Mouse (Mus musculus) adrenal gland, adult (tissue): ENCODE results near the gene Slc38a4.

Experiments
- DNase-seq, 2 experiments: peaks; one replicate each; pipeline ENCODE4 v3.0.0; 2022 to 2023; ENCODE audit warnings: low spot score in 1 of 2; ENCODE audit not compliant: inconsistent age in 2 of 2

The Slc38a4 gene

GRCm38 (mm10) chr15:97055794-97056193 is at the start of gene Slc38a4:
Gene Slc38a4 (minus strand): TSS chr15:97055956.
- DNase-seq = no peak

- DNase-seq = no peak
Measured at GRCm38 (mm10) chr15:97104889-97105391, 49.2 kb upstream of the Slc38a4 start.

DNA sequence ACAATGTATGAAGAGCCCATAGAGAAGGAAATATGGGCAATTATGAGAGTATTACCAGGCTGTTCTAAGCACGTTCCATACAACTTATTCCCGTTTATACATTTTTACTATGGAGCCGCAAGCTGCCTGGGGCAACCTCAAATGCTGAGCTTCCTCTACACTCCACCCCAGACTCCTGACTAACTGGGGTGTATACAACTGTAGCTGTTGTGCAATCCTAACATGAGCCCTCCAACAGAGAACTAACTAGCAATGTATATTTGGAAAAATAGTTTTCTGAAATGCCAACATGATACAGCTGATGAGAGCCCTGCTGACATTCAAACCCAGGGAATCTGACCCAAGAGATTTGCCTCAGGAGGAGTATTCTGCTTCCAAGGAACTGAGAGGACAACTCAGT is 48.3 kb upstream of the Slc38a4 start:
- DNase-seq = no peak

DNA sequence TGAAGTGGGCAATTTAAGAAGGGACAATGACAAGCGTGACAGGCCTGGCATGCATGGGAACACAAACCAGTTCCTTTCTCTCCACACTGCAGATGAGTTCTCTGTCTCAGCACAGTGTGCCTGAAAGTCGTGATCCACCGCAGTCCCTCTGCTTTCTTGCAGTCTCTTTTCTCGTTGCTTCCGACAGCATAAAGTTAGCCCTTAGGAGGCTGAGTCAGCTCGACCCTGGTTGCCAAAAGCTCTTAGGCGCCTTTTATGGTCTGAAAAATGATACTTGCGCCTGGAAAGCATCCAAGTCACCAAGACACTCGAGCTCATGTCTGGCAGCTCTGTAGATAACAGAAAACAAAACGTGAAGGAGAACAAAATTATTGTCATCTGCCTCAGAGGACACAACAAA is 47.1 kb upstream of the Slc38a4 start:
- DNase-seq = peak; percentile 58 to 83

GRCm38 (mm10) chr15:97102181-97102580 is 46.4 kb upstream of the Slc38a4 start:
- DNase-seq = no peak

DNA sequence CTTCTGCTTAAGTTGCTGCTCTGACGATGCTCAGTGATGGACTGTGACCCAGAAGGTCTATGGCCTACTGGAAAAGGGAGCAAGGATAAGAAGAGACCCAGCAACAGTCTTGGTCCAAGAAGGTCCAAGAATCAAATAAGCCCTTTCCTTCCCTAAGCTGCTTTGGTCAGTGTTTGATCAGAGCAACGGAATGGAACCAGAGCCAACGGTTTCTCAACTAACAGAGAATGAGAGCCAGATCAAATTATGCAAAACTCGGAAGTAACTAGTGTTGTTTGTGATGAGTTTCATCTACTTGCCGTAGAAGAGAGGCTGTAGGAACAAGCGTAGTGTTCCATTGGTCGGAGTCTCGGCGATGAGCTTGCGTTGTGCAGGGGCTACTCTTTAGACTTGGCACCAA is 43.3 kb upstream of the Slc38a4 start:
- DNase-seq = no peak

- no peak for DNase-seq
Measured at GRCm38 (mm10) chr15:97097548-97097947, 41.8 kb upstream of the Slc38a4 start.

DNA sequence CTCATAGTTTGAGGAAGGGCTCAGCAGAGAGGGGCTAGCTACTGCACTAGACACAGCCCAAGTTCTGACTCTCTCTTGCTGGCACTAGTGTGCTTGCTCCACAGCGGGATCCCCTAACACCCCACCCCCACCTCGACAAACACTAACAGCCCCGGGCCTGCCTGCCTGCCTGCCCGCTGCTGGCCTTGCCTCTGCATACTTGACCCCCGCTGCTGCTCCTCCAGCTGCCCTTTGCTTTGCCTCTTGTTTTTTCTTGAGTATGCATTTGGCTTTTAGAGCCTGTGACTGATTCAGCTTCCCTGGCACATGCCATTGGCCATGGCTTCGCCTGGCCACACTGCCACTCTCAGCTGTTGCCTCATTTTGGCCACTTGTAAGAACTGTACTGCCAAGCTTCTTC is 33.8 kb upstream of the Slc38a4 start:
- DNase-seq = peak in 1 of 2 experiments; percentile 49

- DNase-seq = no peak
Measured at GRCm38 (mm10) chr15:97085833-97086232, 30.1 kb upstream of the Slc38a4 start.

- no peak for DNase-seq
Measured at GRCm38 (mm10) chr15:97077665-97078064, 21.9 kb upstream of the Slc38a4 start.

DNA sequence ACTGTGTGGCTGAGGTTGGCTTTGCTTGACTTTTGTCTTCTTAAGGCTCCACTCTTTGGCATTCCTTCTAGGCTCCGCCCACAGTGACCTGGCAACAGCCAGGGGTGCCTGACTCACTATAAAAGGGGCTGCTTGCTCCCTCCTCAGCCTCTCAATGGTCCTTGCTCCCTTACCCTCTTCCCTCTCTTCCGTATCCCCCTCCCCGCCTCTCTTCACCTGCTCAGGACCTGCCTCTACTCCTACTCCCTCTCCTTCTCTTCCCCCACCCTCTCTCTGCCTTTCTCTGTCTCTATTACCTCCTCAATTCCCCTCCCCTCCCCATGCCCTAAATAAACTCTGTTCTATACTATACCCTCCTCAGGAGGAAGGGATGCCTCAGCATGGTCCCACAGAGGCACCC is 20.3 kb upstream of the Slc38a4 start:
- no peak for DNase-seq

DNA sequence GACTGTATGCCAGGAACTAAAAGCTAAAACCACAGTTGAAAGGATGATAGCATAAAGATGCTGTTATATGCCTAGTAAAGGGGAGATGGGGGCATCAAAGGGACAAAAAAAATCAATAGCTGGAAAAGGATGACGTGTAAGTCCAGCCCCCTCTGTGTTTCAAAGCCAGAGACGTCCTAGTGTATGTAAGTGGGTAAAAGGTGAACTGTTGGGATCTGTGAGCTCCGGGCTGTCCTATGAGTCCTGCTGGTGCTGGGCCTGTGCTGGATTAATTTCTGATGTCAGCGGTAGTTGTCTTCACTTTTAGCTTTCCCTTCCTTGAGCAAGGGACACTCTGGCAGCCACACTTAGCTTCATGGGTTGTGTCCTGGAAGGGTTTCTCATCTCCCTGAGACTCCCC is 19.5 kb upstream of the Slc38a4 start:
- no peak for DNase-seq

DNA sequence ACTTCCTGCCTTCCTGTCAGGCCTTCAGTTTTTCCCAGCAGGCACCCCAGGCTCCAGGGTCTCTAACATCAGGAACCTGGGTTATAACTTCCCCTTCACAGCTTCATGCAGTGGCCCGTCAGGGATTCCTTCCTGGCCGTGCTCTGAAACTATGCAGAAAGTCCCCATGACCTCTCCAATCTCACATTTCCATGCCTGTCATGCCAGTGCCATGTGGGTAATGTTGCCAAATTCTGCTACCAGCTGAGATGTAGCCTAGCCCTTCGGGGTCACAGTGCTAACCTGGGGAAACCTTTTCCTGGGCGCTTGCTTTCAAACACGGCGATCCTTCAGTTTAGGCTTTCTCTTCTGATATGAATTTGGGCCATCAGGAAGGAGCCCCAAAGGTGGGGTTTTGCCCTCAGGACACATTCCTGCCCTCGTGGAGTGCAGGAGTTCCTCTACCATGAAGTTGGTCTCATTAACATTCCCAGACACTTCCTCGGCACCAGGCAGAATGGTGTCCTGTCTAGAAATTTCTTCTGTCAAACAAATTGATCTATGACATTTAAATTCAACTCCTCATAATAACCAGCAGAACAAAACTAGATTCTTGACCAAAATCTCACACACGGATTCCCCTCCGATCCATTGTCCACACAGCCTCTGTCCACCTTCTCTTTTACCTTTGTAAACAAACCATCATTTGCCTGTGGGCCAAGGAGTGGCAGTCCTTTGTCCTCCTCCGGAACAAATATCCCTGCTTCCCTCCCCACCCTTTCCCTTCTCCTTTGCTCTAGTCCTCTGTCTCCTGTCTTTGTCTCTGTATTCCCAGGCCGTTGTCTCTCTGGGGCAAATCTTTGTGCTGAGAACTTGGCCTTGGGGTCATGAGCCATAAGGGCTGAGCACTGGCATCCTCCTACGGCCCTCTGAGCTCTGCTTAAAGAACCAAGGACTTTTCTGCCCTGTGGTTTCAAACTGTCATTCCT is 17.4 kb upstream of the Slc38a4 start:
- DNase-seq = no peak

DNA sequence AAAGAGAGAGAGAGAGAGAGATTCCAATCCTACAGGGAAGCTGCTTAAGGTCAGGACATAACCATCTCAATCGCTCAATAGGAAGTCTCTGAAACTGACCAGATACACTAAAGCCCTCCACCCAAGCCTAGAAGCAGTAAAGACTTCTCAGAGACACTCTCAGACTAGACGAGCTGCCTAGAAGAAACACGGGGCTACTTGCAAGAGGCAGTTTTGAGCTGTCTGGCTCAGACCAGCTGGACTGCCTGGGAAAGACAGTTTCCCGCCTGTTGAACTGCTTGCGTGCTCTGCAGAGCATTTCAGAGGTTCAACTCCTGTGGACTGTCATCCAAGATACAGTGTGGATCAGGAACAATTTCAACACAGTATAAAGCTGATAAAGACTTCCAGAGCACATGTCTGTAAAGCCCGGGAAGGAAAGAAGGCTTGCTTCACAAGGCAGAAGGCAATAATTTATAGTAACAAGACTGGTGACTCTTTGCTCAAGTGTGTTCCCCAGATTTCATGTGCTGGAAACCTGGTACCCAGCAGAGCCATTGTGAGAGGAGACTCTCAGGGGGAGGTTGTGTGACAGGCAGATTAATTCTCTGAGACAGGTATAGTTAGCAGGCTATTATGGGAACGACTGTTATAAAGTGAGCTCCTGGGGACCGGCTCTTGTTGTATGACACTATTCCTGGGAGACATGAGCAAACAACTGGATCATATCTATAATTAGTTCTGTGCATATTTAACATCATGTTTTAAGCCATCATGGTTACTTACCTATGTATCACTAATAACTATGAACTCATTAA is 11.8 kb upstream of the Slc38a4 start:
- DNase-seq = no peak

GRCm38 (mm10) chr15:97066937-97067336 is 11.2 kb upstream of the Slc38a4 start:
- DNase-seq = no peak

DNA sequence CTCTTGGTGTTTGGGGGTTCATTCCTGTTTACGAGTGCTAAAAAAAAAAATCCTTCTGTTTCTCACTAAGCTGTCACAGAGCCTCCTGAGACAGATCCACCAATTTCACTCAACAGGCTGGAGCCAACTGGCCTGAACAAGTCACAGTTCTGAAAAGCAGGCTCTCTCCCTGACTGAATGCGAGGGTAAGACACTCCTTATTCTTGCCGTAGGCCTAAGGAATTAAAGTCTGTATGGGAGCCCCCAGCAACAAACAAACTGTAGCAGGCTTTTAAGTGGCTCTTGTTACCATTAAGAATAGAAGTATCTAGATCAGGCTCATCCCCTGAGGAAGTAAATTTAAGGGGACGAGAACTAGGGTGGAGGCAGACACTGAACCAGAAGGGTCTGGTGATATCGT is 7.5 kb upstream of the Slc38a4 start:
- DNase-seq = no peak

- DNase-seq = no peak
Measured at GRCm38 (mm10) chr15:97060973-97061372, 5.2 kb upstream of the Slc38a4 start.

GRCm38 (mm10) chr15:97060571-97060970 is 4.8 kb upstream of the Slc38a4 start:
- no peak for DNase-seq

DNA sequence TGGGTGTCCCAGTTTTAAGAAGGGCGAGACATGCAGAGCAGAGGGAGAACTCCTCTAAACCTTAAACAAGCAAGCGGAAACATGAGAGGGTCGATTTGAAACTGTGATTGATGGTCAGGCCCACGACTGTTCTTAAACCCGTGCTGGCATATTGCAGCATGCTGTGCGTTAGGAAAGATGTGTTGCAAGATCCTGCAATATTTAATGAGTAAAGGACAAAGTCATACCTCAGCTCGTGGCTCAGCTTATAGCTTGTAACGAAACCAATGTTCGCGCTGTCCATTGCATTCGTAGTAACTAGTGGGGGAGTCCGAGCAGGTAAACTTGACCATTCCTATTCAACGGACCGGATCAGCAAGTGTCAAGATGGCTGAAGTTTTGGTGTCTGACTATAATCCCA is 4.3 kb upstream of the Slc38a4 start:
- no peak for DNase-seq

DNA sequence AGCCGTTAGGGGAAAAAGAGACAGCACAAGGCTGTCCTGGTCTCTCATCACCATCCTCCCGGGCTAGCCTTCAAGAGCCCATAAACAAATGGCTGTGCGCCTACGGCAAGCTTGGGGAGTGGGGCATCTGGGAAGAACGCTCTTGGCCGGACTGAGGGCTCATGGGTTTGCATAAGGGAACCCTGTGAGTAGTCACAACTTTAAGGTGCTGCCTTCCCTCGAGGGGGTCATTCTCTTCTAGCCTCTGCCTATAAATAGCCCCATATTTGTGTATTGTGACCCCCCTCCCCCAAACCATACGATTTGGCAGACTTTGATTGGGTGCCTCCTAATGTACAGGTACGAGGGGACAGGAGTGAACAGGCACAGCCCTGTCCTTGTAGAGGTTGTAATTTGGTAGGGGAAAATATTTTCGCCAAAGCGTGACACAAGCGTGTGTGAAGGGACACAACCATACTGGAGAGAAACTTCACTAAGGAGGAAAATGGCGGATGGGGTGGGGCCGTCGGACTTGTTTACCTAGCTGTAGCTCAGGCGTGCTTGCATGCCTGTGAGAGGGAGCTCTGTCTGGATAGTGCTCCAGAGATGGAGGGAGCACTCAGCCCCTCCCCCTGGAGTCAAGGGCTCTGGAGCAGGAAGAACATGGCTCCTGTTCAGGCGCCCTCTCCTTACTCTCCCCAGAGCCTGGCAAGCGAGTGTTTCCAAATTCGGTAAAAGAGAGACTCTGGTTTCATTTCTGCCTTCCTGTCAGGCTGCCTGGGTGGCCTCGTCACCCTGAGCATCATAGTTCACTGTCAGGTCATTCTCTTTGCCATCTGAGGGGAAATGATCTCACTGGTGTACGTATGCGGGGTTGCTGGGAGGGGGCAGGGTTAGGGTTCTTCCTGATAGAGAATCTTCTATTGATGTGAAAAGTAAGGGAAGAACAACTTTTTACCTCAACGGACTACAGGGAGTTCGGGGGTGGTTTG is 3.6 kb upstream of the Slc38a4 start:
- no peak for DNase-seq
